Mouse (Mus musculus): ENCODE measurements around the gene Cyp4v3.

The Cyp4v3 gene

GRCm38 (mm10) chr8:45320930-45321329, 12.1 kb downstream of the Cyp4v3 start:
- DNase-seq (ENCODE audit: low read depth) = no peak

- DNase-seq (ENCODE audit: low read depth) = no peak
Observed at GRCm38 (mm10) chr8:45310967-45311366, 22.0 kb downstream of the Cyp4v3 start.

GRCm38 (mm10) chr8:45308366-45308765, 24.6 kb downstream of the Cyp4v3 start, which contains the start of gene Gm45753:
TSS of gene Gm45753 (minus strand) at chr8:45308466.
- no peak for DNase-seq (ENCODE audit: low read depth)

- no peak for DNase-seq (ENCODE audit: low read depth)
Observed at GRCm38 (mm10) chr8:45305479-45305878, 27.5 kb downstream of the Cyp4v3 start.

- no peak for DNase-seq (ENCODE audit: low read depth)
Observed at GRCm38 (mm10) chr8:45304354-45304753, 28.7 kb downstream of the Cyp4v3 start.

GRCm38 (mm10) chr8:45302390-45302789, 30.6 kb downstream of the Cyp4v3 start:
- DNase-seq (ENCODE audit: low read depth) = no peak

GRCm38 (mm10) chr8:45295276-45295675, 37.7 kb downstream of the Cyp4v3 start:
- DNase-seq (ENCODE audit: low read depth) = no peak

- no peak for DNase-seq (ENCODE audit: low read depth)
Observed at GRCm38 (mm10) chr8:45294687-45295086, 38.3 kb downstream of the Cyp4v3 start, which contains the start of gene Klkb1. TSS of gene Klkb1 (minus strand) at chr8:45294859.

- no peak for DNase-seq (ENCODE audit: low read depth)
Observed at GRCm38 (mm10) chr8:45291790-45292189, 41.2 kb downstream of the Cyp4v3 start.

GRCm38 (mm10) chr8:45281630-45282029, 51.4 kb downstream of the Cyp4v3 start:
- DNase-seq (ENCODE audit: low read depth) = no peak

GRCm38 (mm10) chr8:45277453-45277852, 55.6 kb downstream of the Cyp4v3 start:
- no peak for DNase-seq (ENCODE audit: low read depth)

GRCm38 (mm10) chr8:45274317-45274716, 58.7 kb downstream of the Cyp4v3 start:
- DNase-seq (ENCODE audit: low read depth) = no peak

- no peak for DNase-seq (ENCODE audit: low read depth)
Observed at GRCm38 (mm10) chr8:45269056-45269455, 64.0 kb downstream of the Cyp4v3 start.

GRCm38 (mm10) chr8:45268485-45268884, 64.5 kb downstream of the Cyp4v3 start:
- DNase-seq (ENCODE audit: low read depth) = no peak

GRCm38 (mm10) chr8:45267611-45268391, 65.2 kb downstream of the Cyp4v3 start:
- no peak for DNase-seq (ENCODE audit: low read depth)

- no peak for DNase-seq (ENCODE audit: low read depth)
Observed at GRCm38 (mm10) chr8:45266993-45267392, 66.0 kb downstream of the Cyp4v3 start.

- no peak for DNase-seq (ENCODE audit: low read depth)
Observed at GRCm38 (mm10) chr8:45264918-45265317, 68.1 kb downstream of the Cyp4v3 start.

- DNase-seq (ENCODE audit: low read depth) = no peak
Observed at GRCm38 (mm10) chr8:45262851-45263250, 70.2 kb downstream of the Cyp4v3 start.

- no peak for DNase-seq (ENCODE audit: low read depth)
Observed at GRCm38 (mm10) chr8:45261920-45262319, 71.1 kb downstream of the Cyp4v3 start, which contains the start of gene F11. TSS of gene F11 (minus strand) at chr8:45262031.

- no peak for DNase-seq (ENCODE audit: low read depth)
Observed at GRCm38 (mm10) chr8:45258421-45258820, 74.6 kb downstream of the Cyp4v3 start.

- no peak for DNase-seq (ENCODE audit: low read depth)
Observed at GRCm38 (mm10) chr8:45255040-45255439, 78.0 kb downstream of the Cyp4v3 start.
